Mouse (Mus musculus) stomach, embryonic 15.5 days (tissue): ENCODE measurements around the gene Ccn5. TPM values are rescaled to one million over a fixed set of nuclear protein-coding genes. Genes with fewer than 3 reads are reported as not detected.
A peak's percentile ranks its signal among the peaks of the same experiment; 100 is the strongest.

Source experiments
- ATAC-seq: fragments of 200-750 bp; cut with Nextera tagmentation; 2 replicates; pipeline ENCODE4 v1.8.0; 2017; ENCODE audit warnings: low read depth, moderate number of reproducible peaks, moderate TSS enrichment; ENCODE audit not compliant: insufficient read depth, low FRiP score
- H3K27ac ChIP-seq: fragments of 300-500 bp; sonication (generic); 2 replicates; pipeline ENCODE4 v1.5.1; 2015; ENCODE audit warnings: mild to moderate bottlenecking, inconsistent platforms
- H3K27me3 ChIP-seq: fragments of 300-500 bp; sonication (generic); replicated peaks from 2 replicates; pipeline ENCODE4 v1.6.1; 2015; ENCODE audit warnings: inconsistent platforms
- H3K36me3 ChIP-seq: fragments of 300-500 bp; sonication (generic); 2 replicates; pipeline ENCODE4 v1.6.1; 2015; ENCODE audit warnings: inconsistent platforms
- H3K4me1 ChIP-seq: fragments of 300-500 bp; sonication (generic); 2 replicates; pipeline ENCODE4 v1.6.1; 2015; ENCODE audit warnings: inconsistent platforms
- H3K4me2 ChIP-seq: fragments of 300-500 bp; sonication (generic); 2 replicates; pipeline ENCODE4 v1.6.1; 2015; ENCODE audit warnings: mild to moderate bottlenecking, inconsistent platforms
- H3K4me3 ChIP-seq: fragments of 300-500 bp; sonication (generic); replicated peaks from 2 replicates; pipeline ENCODE4 v1.5.1; 2015; ENCODE audit warnings: inconsistent platforms
- H3K9ac ChIP-seq: fragments of 300-500 bp; sonication (generic); 2 replicates; pipeline ENCODE4 v1.6.1; 2015; ENCODE audit warnings: inconsistent platforms
- H3K9me3 ChIP-seq: fragments of 300-500 bp; sonication (generic); 2 replicates; pipeline ENCODE4 v1.6.1; 2016; ENCODE audit warnings: inconsistent platforms
- WGBS: fragments of 180-500 bp; shearing (Covaris S2); methylation state at CpG from one replicate; pipeline ENCODE4 v1.1.7; 2015; 5-methylcytosine and 5-hydroxymethylcytosine counted together
- polyA plus RNA-seq: library from polyadenylated mRNA; unstranded; fragments of >200 nt; fragmentation: Nextera tagmentation; extraction: Ambion mirVana; gene quantifications from 2 replicates; pipeline ENCODE4 v1.2.1, GENCODE M21; 2015

Gene Ccn5
- polyA plus RNA-seq, 1 experiment from 2014 or later, result not detected

DNA sequence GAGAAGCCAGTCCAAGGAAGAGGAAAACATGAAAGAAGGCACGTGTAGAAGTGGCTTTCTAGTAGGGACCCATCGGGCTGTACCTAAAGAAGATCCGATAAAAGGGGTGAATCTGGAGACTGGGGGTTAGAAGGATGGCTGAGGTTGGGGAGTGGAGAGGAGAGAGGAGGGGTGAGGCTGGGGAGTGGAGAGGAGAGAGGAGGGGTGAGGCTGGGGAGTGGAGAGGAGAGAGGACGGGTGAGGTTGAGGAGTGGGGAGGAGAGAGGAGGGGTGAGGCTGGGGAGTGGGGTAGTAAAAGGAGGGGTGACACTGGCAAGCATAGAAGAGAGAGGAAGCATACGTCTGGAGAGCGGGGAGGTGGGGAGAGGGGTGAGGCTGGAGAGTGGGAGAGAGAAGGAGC, 36.6 kb downstream of the Ccn5 start:
- Histone ChIP-seq H3K27me3 (peaks cover 52% of the 10 kb centered on the region), H3K27ac (no peak overlapping the region), H3K4me1 (peaks cover 12% of the 10 kb centered on the region; the same call in 1 of the 2 replicates), H3K9me3 (no peaks in the 10 kb centered on the region), H3K9ac (no peak overlapping the region), H3K4me2 (no peak overlapping the region), H3K4me3 (no peak overlapping the region), H3K36me3 (no peaks in the 10 kb centered on the region)
- 64% methylated on average over 6 of the region's 6 CpGs for whole genome bisulfite sequencing
- no peak for ATAC-seq

DNA sequence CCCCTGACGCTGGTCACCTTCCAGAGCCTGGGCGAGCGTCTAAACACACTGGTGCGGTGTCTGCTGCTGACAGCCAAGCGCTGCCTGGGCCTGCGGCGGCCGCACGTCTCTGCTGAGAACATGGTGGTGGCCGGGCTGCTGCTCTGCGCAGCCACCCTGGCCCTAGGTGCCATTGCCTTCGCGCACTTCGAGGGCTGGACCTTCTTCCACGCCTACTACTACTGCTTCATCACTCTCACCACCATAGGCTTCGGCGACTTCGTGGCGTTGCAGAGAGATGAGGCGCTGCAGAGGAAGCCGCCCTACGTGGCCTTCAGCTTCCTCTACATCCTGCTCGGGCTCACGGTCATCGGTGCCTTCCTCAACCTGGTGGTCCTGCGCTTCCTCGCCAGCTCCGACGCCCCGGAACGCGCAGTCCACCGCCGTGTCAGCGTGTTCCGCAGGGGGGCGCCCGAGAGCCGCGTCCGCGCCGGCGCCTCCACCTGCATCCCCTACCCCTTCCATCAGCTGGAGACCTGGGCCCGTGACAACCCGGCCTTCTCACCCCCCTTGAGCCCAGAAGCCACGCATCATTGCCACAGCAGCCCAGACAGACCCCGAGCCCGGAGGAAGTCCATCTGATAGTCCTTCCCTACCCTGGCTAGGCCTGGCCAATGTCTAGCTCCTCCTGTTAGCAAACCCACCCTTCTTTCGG, 37.7 kb downstream of the Ccn5 start:
- Histone ChIP-seq H3K4me2 (peak overlapping the region; percentile 42), H3K9me3 (no peaks in the 10 kb centered on the region), H3K36me3 (no peaks in the 10 kb centered on the region), H3K27me3 (peaks cover 43% of the 10 kb centered on the region), H3K9ac (no peak overlapping the region), H3K4me1 (peaks cover 10% of the 10 kb centered on the region; the same call in 1 of the 2 replicates), H3K4me3 (no peak overlapping the region; the same call in 1 of the 2 replicates), H3K27ac (no peak overlapping the region)
- no peak; the same call in 1 of the 2 replicates for ATAC-seq
- 14% methylated on average over 50 of the region's 50 CpGs for WGBS

DNA sequence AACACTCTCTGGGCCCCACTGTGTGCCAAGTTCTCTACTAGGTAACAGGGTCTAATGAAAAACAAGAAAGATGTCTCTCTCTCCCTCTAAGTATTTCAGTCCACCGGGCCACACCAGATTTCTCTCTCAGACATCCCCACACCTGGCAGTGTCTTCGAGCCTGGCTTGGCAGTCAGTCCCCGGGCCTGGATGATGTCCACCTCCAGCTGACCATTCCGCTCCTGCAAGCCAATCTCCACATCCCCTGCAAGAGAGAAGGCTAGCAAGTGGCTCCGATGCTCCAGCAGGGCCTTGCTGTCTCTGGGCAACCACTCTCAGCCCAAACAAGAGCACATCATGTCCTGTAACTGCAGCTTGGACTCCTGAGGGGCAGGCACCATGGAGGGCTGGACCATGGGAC, 44.6 kb downstream of the Ccn5 start:
- no peaks in the 10 kb centered on the region for H3K4me1 ChIP-seq
- H3K36me3 ChIP-seq, result no peaks in the 10 kb centered on the region
- H3K4me3 ChIP-seq, result no peak overlapping the region
- WGBS, result 92% methylated on average over 5 of the region's 5 CpGs
- H3K9me3 ChIP-seq, result no peaks in the 10 kb centered on the region
- H3K4me2 ChIP-seq, result no peak overlapping the region
- H3K9ac ChIP-seq, result no peak overlapping the region
- ATAC-seq, result no peak
- no peaks in the 10 kb centered on the region for H3K27me3 ChIP-seq
- H3K27ac ChIP-seq, result no peak overlapping the region

DNA sequence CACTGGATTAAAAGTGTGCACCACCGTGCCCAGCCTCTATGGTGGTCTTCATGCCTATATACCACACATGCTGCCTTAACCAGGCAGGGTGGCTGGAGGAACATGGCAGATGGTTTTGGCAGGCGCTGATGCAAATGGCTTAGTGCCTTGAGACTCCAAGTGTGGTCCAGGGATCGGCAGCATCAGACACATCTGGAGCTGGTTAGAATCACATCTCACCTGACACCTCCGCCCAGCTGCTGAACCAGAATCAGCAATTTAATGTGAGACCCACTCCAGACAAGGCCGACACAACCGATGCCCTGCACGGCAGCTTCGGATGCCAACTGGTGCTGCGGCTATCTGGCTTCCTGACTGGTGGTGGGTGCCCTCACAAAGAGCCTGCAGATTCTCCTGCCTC, 45.4 kb downstream of the Ccn5 start:
- ATAC-seq, result no peak
- Histone ChIP-seq H3K4me2 (no peak overlapping the region), H3K9me3 (no peaks in the 10 kb centered on the region), H3K27ac (no peak overlapping the region), H3K4me1 (no peaks in the 10 kb centered on the region), H3K36me3 (no peaks in the 10 kb centered on the region), H3K4me3 (no peak overlapping the region), H3K9ac (no peak overlapping the region), H3K27me3 (no peaks in the 10 kb centered on the region)
- 85% methylated on average over 9 of the region's 9 CpGs for WGBS

DNA sequence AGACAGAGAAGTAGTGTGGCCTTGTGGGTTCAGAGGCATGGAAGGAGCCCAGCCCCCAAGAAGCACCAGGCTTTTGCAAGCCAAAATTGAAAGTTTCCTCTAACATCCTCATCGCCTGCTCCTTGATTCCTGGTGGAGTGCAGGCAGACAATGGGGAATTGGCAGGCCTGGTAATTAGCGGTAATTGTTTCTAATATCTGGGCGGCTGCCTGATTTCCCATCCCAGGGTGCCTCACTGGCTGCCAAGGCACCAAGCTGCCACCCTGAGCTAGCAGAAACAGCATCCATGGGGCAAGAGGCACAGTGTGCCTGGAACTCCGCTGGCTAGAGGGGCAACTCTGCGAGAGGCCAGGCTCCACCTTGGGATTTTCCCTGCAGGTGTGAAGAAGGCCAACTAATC, 49.1 kb downstream of the Ccn5 start:
- no peaks in the 10 kb centered on the region for H3K36me3 ChIP-seq
- H3K9me3 ChIP-seq, result no peaks in the 10 kb centered on the region
- no peak overlapping the region for H3K4me3 ChIP-seq
- ATAC-seq, result no peak
- no peaks in the 10 kb centered on the region for H3K4me1 ChIP-seq
- no peak overlapping the region for H3K27ac ChIP-seq
- H3K4me2 ChIP-seq, result no peak overlapping the region
- H3K27me3 ChIP-seq, result no peaks in the 10 kb centered on the region
- 53% methylated on average over 5 of the region's 5 CpGs for WGBS
- H3K9ac ChIP-seq, result no peak overlapping the region

DNA sequence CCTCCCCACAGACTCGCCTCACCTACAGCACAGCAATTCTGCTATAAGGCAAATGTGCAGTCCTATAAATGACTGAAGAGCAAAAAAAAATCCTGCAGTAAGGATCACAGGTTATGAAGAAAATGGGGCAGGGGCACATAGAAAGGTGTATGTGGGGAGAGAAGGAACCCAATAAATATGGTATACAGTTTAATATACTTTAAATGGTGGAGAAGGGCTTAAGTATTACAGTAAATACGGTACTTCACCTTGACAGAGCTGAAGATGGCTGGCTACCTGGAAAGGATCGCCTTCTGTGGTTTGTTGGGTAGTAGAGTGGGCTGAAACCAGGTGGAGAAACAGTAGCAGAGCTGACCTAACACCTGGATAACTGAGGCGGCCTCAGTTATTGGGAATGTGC, 50.6 kb downstream of the Ccn5 start:
- no peak for ATAC-seq
- WGBS, result 86% methylated on average over 4 of the region's 4 CpGs
- H3K9me3 ChIP-seq, result no peaks in the 10 kb centered on the region
- no peak overlapping the region for H3K4me3 ChIP-seq
- no peak overlapping the region for H3K27ac ChIP-seq
- no peak overlapping the region for H3K4me2 ChIP-seq
- no peak overlapping the region for H3K9ac ChIP-seq
- H3K27me3 ChIP-seq, result no peaks in the 10 kb centered on the region
- no peaks in the 10 kb centered on the region for H3K4me1 ChIP-seq
- H3K36me3 ChIP-seq, result no peaks in the 10 kb centered on the region

DNA sequence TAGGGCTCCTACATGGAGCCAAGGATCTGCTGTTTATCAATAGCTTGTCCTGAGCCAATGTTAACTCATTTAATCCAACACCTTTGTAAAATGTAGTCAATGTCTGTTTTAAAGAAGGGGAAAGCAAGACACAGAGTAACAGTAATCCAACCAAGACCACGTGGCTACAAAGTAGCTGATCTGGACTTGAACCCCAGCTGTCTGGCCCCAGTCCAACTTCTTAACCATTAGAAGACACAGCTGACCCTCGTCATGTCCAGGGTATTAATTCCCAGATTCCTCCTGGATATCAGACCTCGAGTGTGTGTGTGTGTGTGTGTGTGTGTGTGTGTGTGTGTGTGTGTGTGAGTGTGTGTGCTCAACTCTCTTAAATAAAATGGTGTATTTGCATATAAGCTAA, 51.2 kb downstream of the Ccn5 start:
- no peaks in the 10 kb centered on the region for H3K36me3 ChIP-seq
- H3K27ac ChIP-seq, result no peak overlapping the region
- no peak overlapping the region for H3K4me2 ChIP-seq
- no peaks in the 10 kb centered on the region for H3K27me3 ChIP-seq
- H3K9ac ChIP-seq, result no peak overlapping the region
- no peak for ATAC-seq
- no peaks in the 10 kb centered on the region for H3K9me3 ChIP-seq
- H3K4me1 ChIP-seq, result no peaks in the 10 kb centered on the region
- no peak overlapping the region for H3K4me3 ChIP-seq
- 36% methylated on average over 3 of the region's 3 CpGs for WGBS

DNA sequence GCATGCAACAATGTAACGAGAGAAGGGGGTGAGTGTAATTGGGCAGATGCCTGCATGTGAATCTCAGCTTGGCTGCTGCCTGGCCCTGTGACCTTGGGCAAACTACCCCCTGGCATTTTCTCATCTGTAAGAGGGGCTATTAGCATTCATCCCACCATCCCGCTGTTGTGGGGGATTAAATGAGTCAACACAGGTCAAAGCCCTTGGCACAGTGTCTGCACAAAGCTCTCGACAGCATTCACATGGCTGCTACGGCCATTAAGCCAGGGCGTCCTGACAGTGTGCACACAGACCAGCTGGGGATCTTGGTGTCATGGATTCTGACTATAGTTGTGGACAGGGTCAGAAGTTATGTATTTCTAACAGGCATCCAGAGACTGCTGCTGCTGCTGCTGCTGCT, 54.2 kb downstream of the Ccn5 start:
- H3K4me3 ChIP-seq, result no peak overlapping the region
- no peak overlapping the region for H3K4me2 ChIP-seq
- H3K27ac ChIP-seq, result no peak overlapping the region
- H3K27me3 ChIP-seq, result no peaks in the 10 kb centered on the region
- WGBS, result 52% methylated on average over 5 of the region's 5 CpGs
- ATAC-seq, result no peak
- H3K4me1 ChIP-seq, result no peaks in the 10 kb centered on the region
- H3K9ac ChIP-seq, result no peak overlapping the region
- no peaks in the 10 kb centered on the region for H3K9me3 ChIP-seq
- no peaks in the 10 kb centered on the region for H3K36me3 ChIP-seq

DNA sequence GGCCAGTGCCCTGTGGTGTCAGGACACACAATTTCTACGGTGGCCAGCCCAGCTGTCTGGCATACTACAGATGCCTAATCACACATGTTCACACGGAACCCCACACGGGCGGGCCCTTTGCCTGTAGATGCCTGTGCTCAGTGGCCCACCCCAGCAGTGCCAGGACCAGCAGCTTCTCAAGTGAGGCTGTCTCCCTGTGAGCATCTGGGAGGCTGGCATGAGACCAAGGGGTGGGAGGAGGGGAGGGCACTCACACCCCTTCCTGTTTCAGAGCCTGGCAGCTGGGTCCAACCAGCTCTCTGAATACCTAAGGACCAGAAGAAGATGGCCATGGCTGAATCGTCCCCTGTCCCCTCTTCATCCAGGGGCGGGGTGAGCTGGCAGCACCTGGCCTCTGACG, 54.8 kb downstream of the Ccn5 start:
- Histone ChIP-seq H3K9ac (no peak overlapping the region), H3K36me3 (no peaks in the 10 kb centered on the region), H3K27ac (no peak overlapping the region), H3K27me3 (no peaks in the 10 kb centered on the region), H3K4me3 (no peak overlapping the region), H3K9me3 (no peaks in the 10 kb centered on the region), H3K4me1 (no peaks in the 10 kb centered on the region), H3K4me2 (no peak overlapping the region)
- WGBS, result 76% methylated on average over 7 of the region's 7 CpGs
- no peak for ATAC-seq

DNA sequence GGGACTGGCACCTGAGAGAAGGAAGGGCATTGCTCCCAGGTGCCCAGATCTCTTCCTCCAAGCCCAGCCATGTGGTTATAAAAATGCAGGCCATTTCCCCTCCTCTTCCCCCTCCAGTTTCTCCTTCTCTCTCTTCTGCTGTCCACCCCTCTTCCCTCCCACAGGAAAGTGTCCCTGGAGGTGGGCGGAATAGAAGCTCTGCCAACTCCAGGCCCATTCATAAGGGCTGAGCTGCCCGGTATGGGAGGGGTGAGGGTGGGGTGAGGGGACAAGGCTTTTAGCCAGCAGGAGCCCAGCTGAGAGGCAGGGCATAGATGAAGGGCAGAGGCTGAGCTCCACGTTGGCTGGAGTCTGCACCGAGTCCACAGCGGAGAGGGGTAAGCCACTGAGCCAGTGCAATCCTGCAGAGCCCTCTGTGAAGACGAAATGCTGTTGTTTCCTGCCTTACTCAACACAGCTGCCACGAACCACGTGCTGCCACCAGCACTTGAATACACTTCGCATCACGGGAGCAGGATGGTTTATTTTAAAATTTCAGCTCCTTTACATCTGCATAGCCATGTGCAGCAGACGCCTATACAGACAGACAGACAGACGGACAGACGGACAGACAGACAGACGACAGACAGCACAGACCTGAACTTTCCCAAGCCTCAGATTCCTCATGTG, 56.3 kb downstream of the Ccn5 start:
- Histone ChIP-seq H3K36me3 (no peaks in the 10 kb centered on the region), H3K4me2 (no peak overlapping the region), H3K4me3 (no peak overlapping the region), H3K4me1 (no peaks in the 10 kb centered on the region), H3K9me3 (no peaks in the 10 kb centered on the region), H3K9ac (no peak overlapping the region), H3K27me3 (no peaks in the 10 kb centered on the region), H3K27ac (no peak overlapping the region)
- WGBS, result 66% methylated on average over 14 of the region's 14 CpGs
- ATAC-seq, result no peak

DNA sequence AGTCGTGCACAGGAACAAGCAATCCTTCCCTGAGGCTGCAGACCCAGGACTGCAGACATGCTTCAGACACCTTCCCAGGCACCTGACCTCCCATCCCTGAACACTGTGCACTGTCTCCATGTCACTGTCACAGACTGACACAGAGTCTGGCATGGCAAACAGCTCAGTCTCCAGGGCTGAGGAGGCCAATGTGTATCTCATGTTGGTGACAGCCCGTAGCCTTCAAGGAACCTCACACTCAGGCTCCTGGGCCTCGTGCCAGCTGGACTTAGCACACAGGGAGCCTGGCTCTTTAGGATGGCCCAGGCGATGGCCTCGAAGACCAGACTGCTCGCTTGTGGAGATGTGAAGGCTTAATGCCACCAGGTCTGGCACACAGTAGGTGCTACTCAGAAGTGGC, 60.2 kb downstream of the Ccn5 start:
- Histone ChIP-seq H3K27ac (no peak overlapping the region), H3K27me3 (no peaks in the 10 kb centered on the region), H3K4me2 (no peak overlapping the region), H3K4me3 (no peak overlapping the region), H3K9me3 (no peaks in the 10 kb centered on the region), H3K4me1 (no peaks in the 10 kb centered on the region), H3K36me3 (no peaks in the 10 kb centered on the region), H3K9ac (no peak overlapping the region)
- WGBS, result 68% methylated on average over 6 of the region's 6 CpGs
- no peak for ATAC-seq
